Mouse (Mus musculus) stomach, postnatal 0 days (tissue): ENCODE measurements around the gene Elovl6. TPM values are rescaled to one million over a fixed set of nuclear protein-coding genes. Genes with fewer than 3 reads are reported as not detected.
A peak's percentile ranks its signal among the peaks of the same experiment; 100 is the strongest.

Source experiments
- ATAC-seq: fragments of 200-750 bp; cut with Nextera tagmentation; 2 replicates; pipeline ENCODE4 v1.8.0; 2017; ENCODE audit not compliant: low FRiP score, low TSS enrichment
- DNase-seq: peaks from one replicate; pipeline ENCODE4 v3.0.0-alpha.2; 2016; ENCODE audit warnings: low spot score
- H3K27ac ChIP-seq: fragments of 300-500 bp; sonication (generic); replicated peaks from 2 replicates; pipeline ENCODE4 v1.5.1; 2014; ENCODE audit warnings: mild to moderate bottlenecking, control low read depth
- H3K27me3 ChIP-seq: fragments of 300-500 bp; sonication (generic); 2 replicates; pipeline ENCODE4 v1.6.1; 2014; ENCODE audit warnings: low read length; ENCODE audit not compliant: control insufficient read depth, insufficient read depth
- H3K36me3 ChIP-seq: fragments of 300-500 bp; sonication (generic); 2 replicates; pipeline ENCODE4 v1.6.1; 2014; ENCODE audit warnings: low read length, mixed read lengths; ENCODE audit not compliant: control insufficient read depth, insufficient read depth
- H3K4me1 ChIP-seq: fragments of 300-500 bp; sonication (generic); replicated peaks from 2 replicates; pipeline ENCODE4 v1.6.1; 2014; ENCODE audit warnings: antibody characterized with exemption; ENCODE audit not compliant: control insufficient read depth, insufficient read depth
- H3K4me2 ChIP-seq: fragments of 300-500 bp; sonication (generic); replicated peaks from 2 replicates; pipeline ENCODE4 v1.6.1; 2014; ENCODE audit warnings: low read depth, mild to moderate bottlenecking, control low read depth, moderate library complexity
- H3K4me3 ChIP-seq: fragments of 300-500 bp; sonication (generic); 2 replicates; pipeline ENCODE4 v1.5.1; 2014; ENCODE audit warnings: low read depth, low read length, control low read depth
- H3K9ac ChIP-seq: fragments of 300-500 bp; sonication (generic); 2 replicates; pipeline ENCODE4 v1.6.1; 2014; ENCODE audit warnings: mild to moderate bottlenecking, low read length, control low read depth, mixed read lengths
- H3K9me3 ChIP-seq: fragments of 300-500 bp; sonication (generic); 2 replicates; pipeline ENCODE4 v1.6.1; 2016; ENCODE audit warnings: low read length; ENCODE audit not compliant: control insufficient read depth
- CTCF ChIP-seq: IDR thresholded peaks from 2 replicates; pipeline ENCODE4 v1.5.1; 2016; ENCODE audit warnings: antibody characterized with exemption, low read depth, mild to moderate bottlenecking, moderate library complexity
- EP300 ChIP-seq: optimal IDR thresholded peaks from 2 replicates; pipeline ENCODE3; 2016; ENCODE audit warnings: antibody characterized with exemption
- WGBS: fragments of 180-500 bp; shearing (Covaris S2); extraction: QIAGEN DNeasy Blood & Tissue Kit; methylation state at CpG from one replicate; pipeline ENCODE4 v1.1.7; 2014; 5-methylcytosine and 5-hydroxymethylcytosine counted together
- polyA plus RNA-seq: library from polyadenylated mRNA; unstranded; fragments of >200 nt; fragmentation: Nextera tagmentation; extraction: Ambion mirVana; gene quantifications from 2 replicates; pipeline ENCODE4 v1.2.1, GENCODE M21; 2015

Gene Elovl6
- polyA plus RNA-seq, 1 experiment from 2014 or later: 34.2 TPM

GRCm38 (mm10) chr3:129596098-129596497 is 63.9 kb downstream of the Elovl6 start:
- 91% methylated on average over 6 of the region's 6 CpGs for WGBS
- H3K9ac ChIP-seq: no peak overlapping the region
- H3K27me3 ChIP-seq: no peaks in the 10 kb centered on the region
- no peaks in the 10 kb centered on the region for H3K4me1 ChIP-seq
- DNase-seq (no peak), ATAC-seq (no peak)
- H3K9me3 ChIP-seq: no peaks in the 10 kb centered on the region
- no peak overlapping the region for H3K4me3 ChIP-seq
- H3K36me3 ChIP-seq: no peaks in the 10 kb centered on the region
- no peak overlapping the region for H3K4me2 ChIP-seq
- no peak overlapping the region for H3K27ac ChIP-seq
- TF ChIP-seq CTCF (no peak), EP300 (no peak)

DNA sequence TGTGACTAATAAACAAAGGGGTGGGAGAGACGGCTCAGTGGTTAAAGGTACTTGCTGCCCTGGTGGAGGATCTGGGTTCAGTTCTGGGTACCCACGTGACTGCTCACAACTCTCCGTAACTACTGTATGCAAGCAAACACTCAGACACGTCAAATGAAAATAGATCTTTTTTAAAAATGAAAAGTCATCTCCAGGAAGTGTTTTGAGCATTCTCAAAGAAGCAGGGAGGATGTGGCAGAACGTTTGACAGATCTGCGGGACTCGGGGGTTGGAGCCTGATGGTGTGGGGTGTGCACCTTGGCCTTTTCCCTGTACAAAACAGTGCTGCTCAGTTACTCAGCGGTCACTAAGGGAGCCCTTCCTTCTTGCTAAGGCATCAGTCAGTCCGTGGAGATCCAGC is 70.1 kb downstream of the Elovl6 start:
- Histone ChIP-seq H3K27me3 (no peaks in the 10 kb centered on the region), H3K4me1 (no peaks in the 10 kb centered on the region), H3K9ac (no peak overlapping the region), H3K36me3 (no peaks in the 10 kb centered on the region), H3K27ac (no peak overlapping the region), H3K9me3 (no peaks in the 10 kb centered on the region), H3K4me3 (no peak overlapping the region), H3K4me2 (no peak overlapping the region)
- no peak for ATAC-seq
- 69% methylated on average over 9 of the region's 9 CpGs for WGBS
- no peak for DNase-seq
- no peak for TF ChIP-seq EP300
- TF ChIP-seq CTCF: no peak

- Histone ChIP-seq H3K4me3 (no peak overlapping the region), H3K9me3 (no peaks in the 10 kb centered on the region), H3K27me3 (no peaks in the 10 kb centered on the region), H3K9ac (no peak overlapping the region), H3K4me1 (no peaks in the 10 kb centered on the region), H3K27ac (no peak overlapping the region), H3K36me3 (no peaks in the 10 kb centered on the region), H3K4me2 (no peak overlapping the region)
- no peak for ATAC-seq
- no peak for TF ChIP-seq EP300
- no peak for TF ChIP-seq CTCF
- WGBS: 79% methylated on average over 7 of the region's 7 CpGs
- no peak for DNase-seq
These were observed 73.3 kb downstream of the Elovl6 start for GRCm38 (mm10) chr3:129605487-129605886.

- Histone ChIP-seq H3K9me3 (no peaks in the 10 kb centered on the region), H3K27me3 (no peaks in the 10 kb centered on the region), H3K4me2 (no peak overlapping the region), H3K4me3 (no peak overlapping the region), H3K27ac (no peak overlapping the region), H3K4me1 (no peaks in the 10 kb centered on the region), H3K36me3 (no peaks in the 10 kb centered on the region), H3K9ac (no peak overlapping the region)
- ATAC-seq: no peak
- WGBS: 59% methylated on average over 6 of the region's 6 CpGs
- DNase-seq: no peak
- TF ChIP-seq EP300 (no peak), CTCF (no peak)
These were observed 73.8 kb downstream of the Elovl6 start for GRCm38 (mm10) chr3:129605934-129606333.

- H3K4me1 ChIP-seq: no peaks in the 10 kb centered on the region
These were observed 79.5 kb downstream of the Elovl6 start for GRCm38 (mm10) chr3:129611626-129612025.

DNA sequence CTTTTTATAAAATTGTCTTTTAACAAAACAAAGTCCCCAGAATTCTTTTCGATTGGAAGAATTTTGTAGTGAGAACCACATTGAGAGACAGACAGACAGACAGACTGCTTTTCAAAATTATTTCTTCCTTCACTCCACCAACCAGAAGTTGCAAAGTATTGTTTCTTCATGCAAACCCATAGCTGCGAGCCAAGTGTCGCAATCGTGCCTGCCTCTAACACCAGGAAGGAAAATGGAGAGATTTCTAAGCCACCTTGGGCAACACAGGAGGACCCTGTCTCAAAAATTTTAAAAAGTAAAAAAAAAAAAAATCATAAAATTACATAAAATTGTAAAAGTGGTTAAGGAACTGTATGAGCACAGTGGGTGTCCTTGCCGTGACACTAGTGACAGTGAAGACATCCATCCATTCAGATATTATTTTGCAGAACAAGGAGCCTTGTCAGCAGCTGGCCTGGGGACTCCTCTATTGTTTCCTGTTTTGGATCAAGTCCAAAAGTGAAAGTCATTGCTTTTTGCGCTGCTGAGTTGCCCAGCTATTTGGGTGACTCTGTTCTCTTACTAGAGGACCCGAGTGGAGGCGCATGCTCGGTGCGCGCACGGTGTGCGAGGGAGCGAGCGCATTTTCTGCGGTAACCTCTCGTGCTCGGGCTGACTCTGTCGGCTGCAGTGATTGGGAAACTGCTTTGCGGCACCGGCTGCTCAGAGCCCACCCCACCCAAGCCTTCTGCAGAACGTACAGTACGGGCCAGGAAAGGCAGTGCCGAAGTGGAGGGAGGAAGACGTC is 80.3 kb downstream of the Elovl6 start:
- H3K27me3 ChIP-seq: no peaks in the 10 kb centered on the region
- H3K36me3 ChIP-seq: no peaks in the 10 kb centered on the region
- H3K27ac ChIP-seq: no peak overlapping the region
- WGBS: 81% methylated on average over 25 of the region's 25 CpGs
- no peak overlapping the region for H3K9ac ChIP-seq
- no peaks in the 10 kb centered on the region for H3K4me1 ChIP-seq
- ATAC-seq (peak; percentile 59; the same call in 1 of the 2 replicates), DNase-seq (no peak)
- no peaks in the 10 kb centered on the region for H3K9me3 ChIP-seq
- no peak overlapping the region for H3K4me3 ChIP-seq
- H3K4me2 ChIP-seq: no peak overlapping the region; the same call in 1 of the 2 replicates
- no peak for TF ChIP-seq CTCF
- no peak for TF ChIP-seq EP300

More at GRCm38 (mm10) chr3:129611626-129612025, 79.5 kb downstream of the Elovl6 start:
- Histone ChIP-seq H3K4me3 (no peak overlapping the region), H3K4me2 (no peak overlapping the region), H3K9ac (no peak overlapping the region), H3K27me3 (no peaks in the 10 kb centered on the region), H3K9me3 (no peaks in the 10 kb centered on the region), H3K27ac (no peak overlapping the region), H3K36me3 (no peaks in the 10 kb centered on the region)
- DNase-seq: no peak
- 64% methylated on average over 8 of the region's 8 CpGs for WGBS
- no peak for ATAC-seq
- no peak for TF ChIP-seq EP300
- no peak for TF ChIP-seq CTCF
